10 mouse cellular contexts compared by ENCODE assay signal in the genomic region with DNA sequence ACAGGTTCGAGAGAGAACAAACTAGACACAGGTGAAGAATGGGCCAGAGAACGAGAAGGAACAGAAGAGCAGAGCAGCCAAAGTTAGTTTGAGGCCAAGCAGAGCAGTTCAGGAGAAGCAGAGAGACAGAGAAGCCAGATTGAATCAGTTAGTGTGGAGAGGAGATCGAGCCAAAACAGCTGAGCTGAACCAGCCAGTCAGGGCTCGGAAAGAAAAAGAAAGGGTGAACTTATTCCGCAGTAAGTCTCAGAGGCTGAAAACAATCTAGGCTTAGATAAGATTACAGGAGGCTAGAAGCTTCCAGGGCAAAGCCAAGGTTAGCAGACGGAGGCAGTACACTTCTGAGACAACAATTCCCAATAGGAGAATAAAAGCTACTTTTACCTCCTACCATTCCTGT. TPM values are rescaled to one million over a fixed set of nuclear protein-coding genes. Genes with fewer than 3 reads are reported as not detected.
A peak's percentile ranks its signal among the peaks of the same experiment; 100 is the strongest.
DNase-seq lines count a peak whose midpoint lies in the region; ATAC-seq and TF ChIP-seq lines count a peak whose summit lies in the region.
"Had no signal": no experiment of that assay in that cellular context is flagged by ENCODE, and none has a peak within 500 bp of the region (broad histone marks: within the 10 kb centered on the region; RNA-seq: fewer than 3 reads in every experiment).

No protein-coding gene starts in this region.

- no peaks in the 10 kb centered on the region for H3K4me1 ChIP-seq in kidney, postnatal 0 days (replicated peaks; ENCODE audit: insufficient read depth, low read length)
- H3K4me1 ChIP-seq in kidney, embryonic 14.5 days (ENCODE audit: control insufficient read depth, insufficient read depth, low read length) = no peaks in the 10 kb centered on the region
- H3K4me1 ChIP-seq in heart, embryonic 15.5 days (replicated peaks) = peaks cover 19% of the 10 kb centered on the region

- H3K36me3 ChIP-seq in kidney, postnatal 0 days (ENCODE audit: insufficient read depth, low read length) = peaks cover 3% of the 10 kb centered on the region; the same call in 1 of the 2 replicates
- H3K36me3 ChIP-seq in kidney, embryonic 14.5 days (ENCODE audit: control insufficient read depth, insufficient read depth, low read length) = no peaks in the 10 kb centered on the region; the same call in 1 of the 2 replicates
- peaks cover 7% of the 10 kb centered on the region for H3K36me3 ChIP-seq in heart, embryonic 15.5 days

- H3K4me3 ChIP-seq in kidney, postnatal 0 days (replicated peaks; ENCODE audit: low read depth, low read length) = no peak overlapping the region
- no peak overlapping the region for H3K4me3 ChIP-seq in kidney, embryonic 14.5 days (ENCODE audit: low read length)
- no peak overlapping the region for H3K4me3 ChIP-seq in heart, embryonic 15.5 days

- H3K9ac ChIP-seq in kidney, postnatal 0 days (ENCODE audit: low read depth, low read length) = no peak overlapping the region
- no peak overlapping the region for H3K9ac ChIP-seq in kidney, embryonic 14.5 days (ENCODE audit: low read depth, low read length)
- H3K9ac ChIP-seq in heart, embryonic 15.5 days = no peak overlapping the region

- no peak for TF ChIP-seq CTCF in kidney, postnatal 0 days (IDR thresholded peaks at IDR 0.05; ENCODE audit: low read depth)

- H3K9me3 ChIP-seq in kidney, postnatal 0 days (replicated peaks; ENCODE audit: low read length) = no peaks in the 10 kb centered on the region
- no peaks in the 10 kb centered on the region for H3K9me3 ChIP-seq in kidney, embryonic 14.5 days (ENCODE audit: control insufficient read depth, low read length)
- H3K9me3 ChIP-seq in heart, embryonic 15.5 days (replicated peaks) = no peaks in the 10 kb centered on the region

- WGBS in kidney, postnatal 0 days = 68% methylated on average over 6 of the region's 6 CpGs
- 80% methylated on average over 6 of the region's 6 CpGs for WGBS in kidney, embryonic 14.5 days
- 18% methylated on average over 6 of the region's 6 CpGs for WGBS in heart, embryonic 15.5 days

- H3K4me2 ChIP-seq in kidney, postnatal 0 days (ENCODE audit: low read length) = peak overlapping the region; percentile 18; the same call in 1 of the 2 replicates
- H3K4me2 ChIP-seq in kidney, embryonic 14.5 days (replicated peaks; ENCODE audit: low read depth, low read length) = no peak overlapping the region
- H3K4me2 ChIP-seq in heart, embryonic 15.5 days = no peak overlapping the region

- DNase-seq in kidney, postnatal 0 days (ENCODE audit: low spot score) = no peak
- no peak for DNase-seq in right cerebral cortex, postnatal 25 days
- DNase-seq in c-Kit-positive CD71-positive TER-119-positive erythroid progenitor cells, embryonic 14.5 days (ENCODE audit: low spot score) = no peak

- peak overlapping the region; percentile 42 for H3K27ac ChIP-seq in kidney, postnatal 0 days
- H3K27ac ChIP-seq in kidney, embryonic 14.5 days (ENCODE audit: low read depth, low read length) = no peak overlapping the region
- peak overlapping the region; percentile 54 for H3K27ac ChIP-seq in heart, embryonic 15.5 days

- no peaks in the 10 kb centered on the region for H3K27me3 ChIP-seq in kidney, postnatal 0 days (ENCODE audit: insufficient read depth, low read length)
- H3K27me3 ChIP-seq in kidney, embryonic 14.5 days (ENCODE audit: control insufficient read depth, insufficient read depth, low read length) = no peaks in the 10 kb centered on the region
- H3K27me3 ChIP-seq in heart, embryonic 15.5 days = no peaks in the 10 kb centered on the region

- no peak for ATAC-seq in kidney, postnatal 0 days (replicated peaks; ENCODE audit: low FRiP score, low read depth)
- no peak for ATAC-seq in kidney, embryonic 14.5 days (ENCODE audit: low FRiP score, low TSS enrichment)
- ATAC-seq in common myeloid progenitor, adult 5-6 weeks (replicated peaks; ENCODE audit: low read depth, poor library complexity, severe bottlenecking) = peak; percentile 56; the same call in 1 of the 2 replicates
- no peak for ATAC-seq in heart, embryonic 15.5 days (replicated peaks; ENCODE audit: insufficient number of reproducible peaks, insufficient read depth, low FRiP score, low read depth)
- ATAC-seq in megakaryocyte-erythroid progenitor cell, adult 5-6 weeks (replicated peaks; ENCODE audit: low FRiP score, low TSS enrichment, poor library complexity, severe bottlenecking) = peak; percentile 74

RNA-seq across cellular contexts. Expression of gene Cep85, which starts 21.9 kb away (rescaled TPM):
- 168 and 176 TPM in 2 replicates for polyA plus RNA-seq in kidney, postnatal 0 days (2015; fragmentation: Nextera tagmentation; extraction: Ambion mirVana)
- polyA plus RNA-seq in kidney, embryonic 14.5 days (2014; fragmentation: Nextera tagmentation; extraction: Ambion mirVana) = 98.0 and 123 TPM in 2 replicates
- 25.2 and 51.2 TPM in 2 replicates for total RNA-seq in common myeloid progenitor, adult 5-6 weeks (2017)
- 38.2 and 42.0 TPM in 2 replicates for polyA plus RNA-seq in heart, embryonic 15.5 days (2015; fragmentation: Nextera tagmentation; extraction: Ambion mirVana)
- 30.7 and 51.5 TPM in 2 replicates for total RNA-seq in megakaryocyte-erythroid progenitor cell, adult 5-6 weeks (2014; fragmentation: Nextera tagmentation)
- 31.5 and 34.9 TPM in 2 replicates for total RNA-seq in megakaryocyte-erythroid progenitor cell, adult 5-6 weeks (2017)

RNA-seq across cellular contexts. Expression of gene Sh3bgrl3, which starts 36.4 kb away (rescaled TPM):
- polyA plus RNA-seq in kidney, postnatal 0 days (2015; fragmentation: Nextera tagmentation; extraction: Ambion mirVana) = 452 and 455 TPM in 2 replicates
- polyA plus RNA-seq in kidney, embryonic 14.5 days (2014; fragmentation: Nextera tagmentation; extraction: Ambion mirVana) = 424 TPM in 2 replicates
- total RNA-seq in common myeloid progenitor, adult 5-6 weeks (2017) = 165 and 201 TPM in 2 replicates
- 174 and 239 TPM in 2 replicates for polyA plus RNA-seq in heart, embryonic 15.5 days (2015; fragmentation: Nextera tagmentation; extraction: Ambion mirVana)
- total RNA-seq in megakaryocyte-erythroid progenitor cell, adult 5-6 weeks (2014; fragmentation: Nextera tagmentation) = 87.3 and 101 TPM in 2 replicates
- total RNA-seq in megakaryocyte-erythroid progenitor cell, adult 5-6 weeks (2017) = 34.2 and 55.1 TPM in 2 replicates

RNA-seq across cellular contexts. Expression of gene Gm7534, which starts 37.8 kb away (rescaled TPM):
- polyA plus RNA-seq in kidney, postnatal 0 days (2015; fragmentation: Nextera tagmentation; extraction: Ambion mirVana) = 0.20 and 0.22 TPM in 2 replicates
- 0.34 and 0.50 TPM in 2 replicates for polyA plus RNA-seq in kidney, embryonic 14.5 days (2014; fragmentation: Nextera tagmentation; extraction: Ambion mirVana)
- not detected in 2 replicates for total RNA-seq in common myeloid progenitor, adult 5-6 weeks (2017)
- polyA plus RNA-seq in heart, embryonic 15.5 days (2015; fragmentation: Nextera tagmentation; extraction: Ambion mirVana) = not detected in 2 replicates
- total RNA-seq in megakaryocyte-erythroid progenitor cell, adult 5-6 weeks (2014; fragmentation: Nextera tagmentation) = not detected in 2 replicates
- total RNA-seq in megakaryocyte-erythroid progenitor cell, adult 5-6 weeks (2017) = not detected in 2 replicates
- total RNA-seq: layer of hippocampus, adult 18-20 months had no signal
- polyA plus RNA-seq: gonadal fat pad, adult 2 months; lung, embryonic 16.5 days had no signal

Comparison
In these comparisons a context has a peak if more than half of its experiments do, and no peak if none do; other contexts are left out.
1. ATAC-seq: peak in common myeloid progenitor, adult 5-6 weeks (single experiment) and megakaryocyte-erythroid progenitor cell, adult 5-6 weeks (single experiment); none in kidney, postnatal 0 days (single experiment), kidney, embryonic 14.5 days (single experiment) and heart, embryonic 15.5 days (single experiment).